Mouse (Mus musculus) adrenal gland (tissue): ENCODE data around the gene 2410141K09Rik.
"Not testable (repeated sequence)": the region's sequence is repeated elsewhere in the genome, so short reads cannot be mapped to it uniquely, and the experiment has no call there.

Experiments
- intact Hi-C: fragments of 180-260 bp; cut with DNase I; formaldehyde crosslinking; loops from one replicate; pipeline ENCODE4 v1.15.1; 2025
- long read RNA-seq, 2 experiments: library from polyadenylated mRNA; unstranded; transcript quantifications; one replicate each; pipeline ENCODE4 v2.0.0; 2020; ENCODE audit warnings: borderline replicate concordance in 1 of 2; ENCODE audit not compliant: insufficient replicate concordance in 1 of 2

The 2410141K09Rik gene
- long read RNA-seq, experiment 1: 0 reads
- long read RNA-seq, experiment 2: 0 reads

GRCm38 (mm10) chr13:66441018-66441417, at the start of gene 2410141K09Rik:
2410141K09Rik (minus strand) TSS chr13:66441118.
- intact Hi-C loops: not testable (repeated sequence)

DNA sequence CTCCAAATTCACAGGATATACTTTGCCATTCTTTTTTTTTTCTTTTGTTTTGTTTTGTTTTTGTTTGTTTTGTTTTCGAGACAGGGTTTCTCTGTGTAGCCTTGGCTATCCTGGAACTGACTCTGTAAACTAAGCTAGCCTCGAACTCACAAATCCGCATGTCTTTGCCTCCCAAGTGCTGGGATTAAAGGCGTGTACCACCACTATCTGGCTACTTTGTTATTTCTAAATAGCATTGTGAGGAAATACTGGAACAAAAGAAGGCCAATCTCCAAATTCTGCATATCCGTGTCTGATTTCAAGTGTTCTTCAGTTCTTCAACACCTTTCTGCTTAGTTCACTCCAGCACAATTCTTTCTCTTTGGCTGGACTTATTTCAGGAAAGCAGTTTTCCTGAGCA, 14.1 kb downstream of the 2410141K09Rik start:
- intact Hi-C loops: not testable (repeated sequence)

GRCm38 (mm10) chr13:66414962-66415361, 26.0 kb downstream of the 2410141K09Rik start:
- intact Hi-C loops: not testable (repeated sequence)
